Mouse (Mus musculus) hindbrain, embryonic 14.5 days (tissue): Measurements from ENCODE around the gene Nsg1. TPM values are rescaled to one million over a fixed set of nuclear protein-coding genes. Genes with fewer than 3 reads are reported as not detected.

ENCODE experiments used
- ATAC-seq: fragments of 200-750 bp; cut with Nextera tagmentation; 2 replicates; pipeline ENCODE4 v1.8.0; 2017; ENCODE audit warnings: moderate number of reproducible peaks, mild to moderate bottlenecking, moderate TSS enrichment, moderate library complexity; ENCODE audit not compliant: low FRiP score
- DNase-seq: peaks from one replicate; pipeline ENCODE4 v3.0.0-alpha.2; 2015; ENCODE audit warnings: low spot score
- H3K27ac ChIP-seq: fragments of 300-500 bp; sonication (generic); 2 replicates; pipeline ENCODE4 v1.5.1; 2014; ENCODE audit warnings: mild to moderate bottlenecking, moderate library complexity
- H3K27me3 ChIP-seq: fragments of 300-500 bp; sonication (generic); 2 replicates; pipeline ENCODE4 v1.6.1; 2014; ENCODE audit warnings: mild to moderate bottlenecking, low read length, mixed read lengths; ENCODE audit not compliant: control insufficient read depth, insufficient read depth
- H3K36me3 ChIP-seq: fragments of 300-500 bp; sonication (generic); replicated peaks from 2 replicates; pipeline ENCODE4 v1.6.1; 2014; ENCODE audit not compliant: control insufficient read depth, insufficient read depth
- H3K4me1 ChIP-seq: fragments of 300-500 bp; sonication (generic); replicated peaks from 2 replicates; pipeline ENCODE4 v1.6.1; 2014; ENCODE audit warnings: antibody characterized with exemption, low read length, mixed read lengths; ENCODE audit not compliant: control insufficient read depth, insufficient read depth
- H3K4me2 ChIP-seq: fragments of 300-500 bp; sonication (generic); replicated peaks from 2 replicates; pipeline ENCODE4 v1.6.1; 2014; ENCODE audit warnings: mild to moderate bottlenecking, moderate library complexity
- H3K4me3 ChIP-seq: fragments of 300-500 bp; sonication (generic); replicated peaks from 2 replicates; pipeline ENCODE4 v1.5.1; 2014; ENCODE audit warnings: mild to moderate bottlenecking, low read length
- H3K9ac ChIP-seq: fragments of 300-500 bp; sonication (generic); 2 replicates; pipeline ENCODE4 v1.6.1; 2014
- H3K9me3 ChIP-seq: fragments of 300-500 bp; sonication (generic); 2 replicates; pipeline ENCODE4 v1.6.1; 2016; ENCODE audit warnings: low read length; ENCODE audit not compliant: control insufficient read depth
- WGBS: fragments of 180-500 bp; shearing (Covaris S2); extraction: QIAGEN DNeasy Blood & Tissue Kit; methylation state at CpG from one replicate; pipeline ENCODE4 v1.1.7; 2014; 5-methylcytosine and 5-hydroxymethylcytosine counted together
- polyA plus RNA-seq: library from polyadenylated mRNA; unstranded; fragments of >200 nt; fragmentation: Nextera tagmentation; extraction: Ambion mirVana; gene quantifications from 2 replicates; pipeline ENCODE4 v1.2.1, GENCODE M21; 2014

Gene Nsg1
- polyA plus RNA-seq, 1 experiment from 2014 or later = 311 TPM

DNA sequence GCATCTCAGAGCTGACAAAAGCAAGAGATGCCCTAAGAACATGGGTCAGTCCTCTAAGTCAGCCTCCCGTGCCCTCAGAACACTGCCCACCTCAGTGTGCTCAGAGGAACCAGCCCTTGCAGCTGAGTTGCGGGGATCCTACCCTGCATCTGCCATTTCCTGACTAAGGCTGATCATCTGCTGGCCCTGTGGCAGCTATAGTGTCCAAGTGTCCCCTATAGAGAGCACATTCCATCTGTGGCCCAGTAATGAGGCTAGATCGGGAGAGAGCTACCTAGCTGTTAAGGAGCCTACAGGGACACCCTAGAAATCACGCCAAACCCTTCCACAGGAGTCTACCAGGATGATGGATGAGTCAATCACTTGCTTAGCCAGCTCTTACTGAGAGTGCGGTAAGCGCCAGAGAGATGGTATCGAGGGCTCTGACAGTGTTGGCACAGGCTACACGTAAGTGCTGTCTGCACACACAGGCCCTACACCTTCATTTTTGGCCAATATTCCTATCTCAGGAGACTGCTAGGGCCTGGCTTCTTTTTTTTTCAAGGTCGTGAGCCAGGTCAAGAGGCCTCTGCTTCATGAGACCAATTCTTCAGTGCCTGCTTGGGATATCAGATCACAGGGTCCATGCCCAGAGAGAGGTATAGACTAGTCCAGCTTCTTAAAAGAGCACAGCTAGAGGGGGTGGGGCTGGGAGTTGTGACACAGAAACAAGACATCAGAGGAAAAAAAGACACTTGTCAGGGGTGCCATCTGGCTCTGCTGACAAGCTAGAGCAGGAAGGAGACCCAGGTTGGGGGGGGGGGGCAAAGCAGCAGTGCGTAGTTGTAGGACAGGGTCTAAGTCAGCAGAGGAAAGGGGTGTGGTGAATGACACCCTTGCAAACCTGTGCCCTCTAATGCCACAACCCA lies 7.3 kb downstream of the Nsg1 start:
- peak overlapping the region; percentile 27 for H3K4me2 ChIP-seq
- H3K9me3 ChIP-seq = no peaks in the 10 kb centered on the region
- ATAC-seq (no peak), DNase-seq (no peak)
- H3K27ac ChIP-seq = no peak overlapping the region
- no peak overlapping the region for H3K4me3 ChIP-seq
- 0 out of 2 replicates have a peak overlapping the region, but pooled peaks have one; percentile 12 for H3K9ac ChIP-seq
- peaks cover 100% of the 10 kb centered on the region for H3K36me3 ChIP-seq
- H3K27me3 ChIP-seq = no peaks in the 10 kb centered on the region
- H3K4me1 ChIP-seq = peaks cover 66% of the 10 kb centered on the region
- 59% methylated on average over 10 of the region's 10 CpGs for WGBS

DNA sequence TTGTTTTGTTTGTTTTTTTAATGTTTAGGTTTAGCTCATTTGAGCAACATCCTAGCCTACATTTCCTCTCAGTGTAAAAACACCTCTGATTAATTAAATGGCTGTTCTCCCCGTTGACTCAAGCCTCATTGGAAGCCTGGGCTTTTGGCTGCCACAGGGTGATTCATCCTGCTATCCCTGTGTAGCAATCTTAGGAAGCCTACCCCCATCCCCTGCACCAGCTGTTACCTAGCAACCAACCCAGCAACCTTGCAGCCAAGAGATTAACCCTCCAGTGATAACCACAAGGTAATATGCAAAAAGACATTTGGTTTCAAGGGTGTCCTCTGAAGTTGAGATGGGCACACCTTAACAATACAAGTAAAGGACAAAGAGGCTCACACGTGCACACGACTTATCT lies 8.4 kb downstream of the Nsg1 start:
- ATAC-seq (no peak), DNase-seq (no peak)
- Histone ChIP-seq H3K27ac (no peak overlapping the region), H3K4me2 (peak overlapping the region; percentile 24; the same call in 1 of the 2 replicates), H3K4me1 (peaks cover 60% of the 10 kb centered on the region), H3K9ac (0 out of 2 replicates have a peak overlapping the region, but pooled peaks have one; percentile 1), H3K4me3 (no peak overlapping the region), H3K27me3 (no peaks in the 10 kb centered on the region), H3K36me3 (peaks cover 100% of the 10 kb centered on the region), H3K9me3 (no peaks in the 10 kb centered on the region)
- 40% methylated on average over 3 of the region's 3 CpGs for WGBS

DNA sequence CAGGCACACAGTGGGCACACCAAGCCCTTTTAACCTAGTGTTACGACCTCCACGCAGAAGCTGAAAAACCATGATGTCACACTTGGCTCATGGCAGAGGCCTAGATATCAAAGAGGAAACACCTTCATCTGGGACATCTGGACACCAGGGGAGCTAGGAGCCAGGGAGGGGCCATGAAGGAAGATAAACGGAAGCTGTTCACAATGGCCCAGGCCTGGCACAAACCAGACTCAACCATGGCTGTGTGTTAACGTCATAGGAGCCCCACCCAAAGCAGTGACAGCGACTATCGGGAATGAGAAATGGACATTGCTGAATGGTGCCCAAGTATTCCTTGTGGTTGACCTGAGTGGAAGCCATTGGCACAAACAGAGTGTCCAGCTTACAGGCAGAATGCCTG lies 13.2 kb downstream of the Nsg1 start:
- H3K4me2 ChIP-seq = no peak overlapping the region
- 86% methylated on average over 6 of the region's 6 CpGs for WGBS
- no peaks in the 10 kb centered on the region for H3K27me3 ChIP-seq
- no peak for DNase-seq
- no peak overlapping the region for H3K9ac ChIP-seq
- ATAC-seq = no peak
- no peak overlapping the region for H3K4me3 ChIP-seq
- no peaks in the 10 kb centered on the region for H3K9me3 ChIP-seq
- H3K4me1 ChIP-seq = peaks cover 21% of the 10 kb centered on the region
- H3K36me3 ChIP-seq = peaks cover 100% of the 10 kb centered on the region
- H3K27ac ChIP-seq = no peak overlapping the region

DNA sequence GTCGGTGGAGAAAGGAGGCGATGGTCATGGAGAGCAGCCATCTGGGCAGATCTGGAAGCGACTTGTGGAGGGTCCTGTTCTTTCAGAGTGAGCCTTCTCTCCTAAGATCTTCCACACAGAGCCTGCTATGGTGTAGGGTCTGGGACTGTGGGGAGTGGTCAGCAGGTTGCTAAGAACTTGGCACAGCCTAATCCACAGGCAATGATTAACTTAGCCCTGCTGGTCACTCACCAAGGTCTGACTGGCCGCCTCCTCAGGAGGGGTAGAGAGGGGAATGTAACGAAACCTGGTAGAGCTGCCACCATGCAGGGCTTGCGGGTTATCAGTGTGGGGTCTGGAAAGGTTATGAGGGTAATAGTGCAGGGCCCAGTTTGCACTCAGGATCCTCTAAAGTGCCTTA lies 18.8 kb downstream of the Nsg1 start:
- 96% methylated on average over 6 of the region's 6 CpGs for WGBS

DNA sequence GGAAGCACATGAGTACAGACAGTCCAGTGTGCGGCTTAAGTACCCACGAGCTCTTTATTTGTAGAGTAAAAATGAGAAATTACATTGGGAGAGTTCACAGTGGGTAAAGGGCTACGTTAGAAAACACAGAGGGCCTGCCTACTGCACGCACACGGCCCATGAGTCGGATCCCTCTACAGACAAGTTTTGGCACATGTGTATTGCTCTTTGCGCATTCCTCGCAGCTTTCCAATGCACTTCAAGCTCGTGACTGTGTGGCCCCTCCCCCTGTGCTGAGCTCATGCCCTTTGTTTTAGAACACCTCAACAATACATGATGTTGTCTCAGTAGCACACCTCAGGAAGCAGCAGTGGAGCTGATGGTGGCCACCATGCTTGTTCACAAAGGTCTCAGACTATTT lies 22.5 kb downstream of the Nsg1 start:
- no peak for DNase-seq
- Histone ChIP-seq H3K27me3 (no peaks in the 10 kb centered on the region), H3K36me3 (peaks cover 77% of the 10 kb centered on the region), H3K4me3 (no peak overlapping the region), H3K4me1 (no peaks in the 10 kb centered on the region), H3K9me3 (no peaks in the 10 kb centered on the region), H3K27ac (no peak overlapping the region), H3K9ac (no peak overlapping the region), H3K4me2 (no peak overlapping the region)
- no peak for ATAC-seq
- 91% methylated on average over 9 of the region's 9 CpGs for WGBS

More for the DNA sequence above, 18.8 kb downstream of the Nsg1 start:
- no peak for ATAC-seq
- DNase-seq = no peak
- no peaks in the 10 kb centered on the region for H3K27me3 ChIP-seq
- peaks cover 2% of the 10 kb centered on the region; the same call in 1 of the 2 replicates for H3K4me1 ChIP-seq
- H3K4me2 ChIP-seq = no peak overlapping the region
- no peaks in the 10 kb centered on the region for H3K9me3 ChIP-seq
- H3K4me3 ChIP-seq = no peak overlapping the region
- H3K27ac ChIP-seq = no peak overlapping the region
- peaks cover 100% of the 10 kb centered on the region for H3K36me3 ChIP-seq
- H3K9ac ChIP-seq = no peak overlapping the region

DNA sequence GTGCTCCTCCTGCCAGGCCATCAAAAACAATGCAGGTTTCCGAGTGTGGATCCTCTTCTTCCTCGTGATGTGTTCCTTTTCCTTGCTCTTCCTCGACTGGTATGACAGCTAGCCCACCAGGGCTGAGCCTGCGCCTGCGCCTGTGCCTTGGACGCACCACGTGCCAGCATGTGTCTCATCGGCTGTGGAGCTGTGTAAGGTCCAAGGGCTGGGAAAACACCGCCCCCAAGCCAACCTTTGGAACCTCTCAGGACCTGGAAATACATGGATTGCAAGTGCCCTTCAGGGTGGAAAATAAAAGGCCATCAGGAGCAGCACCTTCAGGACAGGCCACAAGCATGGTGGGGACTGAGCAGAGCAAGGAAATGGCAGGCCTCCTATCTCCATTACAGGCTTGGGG lies 23.5 kb downstream of the Nsg1 start:
- no peaks in the 10 kb centered on the region for H3K27me3 ChIP-seq
- H3K9me3 ChIP-seq = no peaks in the 10 kb centered on the region
- DNase-seq = no peak
- peak; percentile 22; the same call in 1 of the 2 replicates for ATAC-seq
- no peaks in the 10 kb centered on the region for H3K4me1 ChIP-seq
- H3K27ac ChIP-seq = no peak overlapping the region
- no peak overlapping the region for H3K9ac ChIP-seq
- no peak overlapping the region for H3K4me3 ChIP-seq
- peaks cover 68% of the 10 kb centered on the region for H3K36me3 ChIP-seq
- no peak overlapping the region for H3K4me2 ChIP-seq
- WGBS = 93% methylated on average over 9 of the region's 9 CpGs

DNA sequence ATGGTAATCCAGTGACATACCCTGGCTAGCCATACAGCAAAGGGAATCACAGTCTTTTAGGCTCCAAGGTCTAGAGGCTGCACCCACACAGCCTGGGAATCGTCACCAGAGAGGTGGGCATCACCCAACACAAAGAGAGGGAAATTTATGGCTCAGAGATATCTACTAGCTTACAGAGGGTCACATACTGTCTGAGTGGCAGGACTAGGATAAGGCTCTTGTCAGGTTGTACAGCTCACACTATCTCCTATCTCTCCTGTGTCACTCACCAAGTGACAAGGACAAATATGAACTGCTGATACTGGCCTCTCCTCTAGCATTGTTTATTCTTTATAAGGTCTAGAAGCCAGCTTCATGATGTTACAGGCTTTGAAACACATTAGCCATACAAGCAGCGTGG lies 30.4 kb downstream of the Nsg1 start:
- ATAC-seq = no peak

DNA sequence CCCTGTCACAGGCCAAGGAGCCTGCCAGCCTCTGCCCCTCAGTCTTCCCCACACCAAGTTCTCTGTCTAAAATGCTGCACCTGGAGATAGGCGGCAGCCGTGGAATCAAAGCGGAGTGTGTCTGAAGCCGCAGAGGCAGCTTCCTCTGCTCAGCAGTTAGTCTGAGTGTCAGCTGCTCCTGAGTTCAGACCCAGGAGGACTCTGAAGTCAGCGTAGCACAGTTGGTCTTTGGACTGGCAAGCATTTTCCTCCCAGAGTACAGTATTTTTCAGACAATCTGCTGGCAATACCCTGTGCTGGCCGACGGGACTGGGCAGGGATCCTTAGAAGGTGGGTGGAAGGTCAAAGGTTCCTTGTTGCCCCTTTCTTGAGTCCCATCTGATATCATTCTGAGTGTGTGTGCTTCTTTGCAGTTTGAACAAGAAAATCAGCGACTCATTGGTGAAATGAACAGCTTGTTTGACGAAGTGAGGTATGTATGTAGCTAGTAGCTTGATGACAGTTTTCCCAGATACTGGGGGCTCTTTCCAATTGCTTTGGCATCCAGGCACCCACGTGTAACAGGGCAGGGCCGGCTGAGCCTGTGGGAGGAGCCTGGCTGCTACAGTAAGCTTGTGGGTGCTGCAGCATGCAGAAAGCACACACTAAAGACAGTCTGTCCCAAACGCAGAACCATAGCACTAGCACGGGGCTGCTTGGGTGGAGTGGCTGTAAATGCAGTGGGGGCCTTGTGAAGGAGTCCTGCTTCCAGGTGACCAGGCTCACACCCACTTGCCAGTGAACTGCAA lies 33.0 kb downstream of the Nsg1 start:
- H3K4me3 ChIP-seq = no peak overlapping the region
- no peak overlapping the region for H3K27ac ChIP-seq
- no peak overlapping the region for H3K9ac ChIP-seq
- DNase-seq (no peak), ATAC-seq (no peak)
- H3K27me3 ChIP-seq = no peaks in the 10 kb centered on the region
- H3K36me3 ChIP-seq = peaks cover 32% of the 10 kb centered on the region
- no peaks in the 10 kb centered on the region for H3K4me1 ChIP-seq
- H3K4me2 ChIP-seq = no peak overlapping the region
- 90% methylated on average over 13 of the region's 13 CpGs for WGBS
- H3K9me3 ChIP-seq = no peaks in the 10 kb centered on the region

More for the DNA sequence above, 30.4 kb downstream of the Nsg1 start:
- H3K36me3 ChIP-seq = peaks cover 24% of the 10 kb centered on the region
- H3K4me3 ChIP-seq = no peak overlapping the region
- no peak overlapping the region for H3K9ac ChIP-seq
- no peaks in the 10 kb centered on the region for H3K9me3 ChIP-seq
- H3K4me2 ChIP-seq = no peak overlapping the region
- DNase-seq = no peak
- 95% methylated on average over 2 of the region's 2 CpGs for WGBS
- no peaks in the 10 kb centered on the region for H3K4me1 ChIP-seq
- H3K27ac ChIP-seq = no peak overlapping the region
- H3K27me3 ChIP-seq = no peaks in the 10 kb centered on the region

DNA sequence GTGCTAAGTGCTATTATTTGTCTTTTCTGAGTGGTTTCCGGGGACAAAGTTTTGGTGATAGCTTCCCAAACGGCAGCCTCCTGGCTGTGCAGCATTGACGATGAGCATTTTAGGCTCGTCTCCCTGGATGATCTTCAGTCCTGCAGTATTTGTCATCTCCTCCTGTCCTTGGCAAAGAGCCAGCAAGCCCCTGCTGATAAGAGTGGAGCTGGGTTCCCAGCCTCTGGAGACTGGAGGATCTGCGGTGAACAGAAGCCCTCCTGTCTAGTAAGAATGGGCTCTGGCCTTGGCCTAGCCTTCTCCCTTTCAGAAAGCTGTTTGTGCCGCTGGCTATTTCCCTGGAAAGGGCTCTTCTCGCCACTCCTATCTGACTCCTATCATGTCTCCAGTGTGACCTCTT lies 38.0 kb downstream of the Nsg1 start:
- H3K27me3 ChIP-seq = no peaks in the 10 kb centered on the region
- no peak overlapping the region for H3K27ac ChIP-seq
- 81% methylated on average over 7 of the region's 7 CpGs for WGBS
- ATAC-seq (no peak), DNase-seq (no peak)
- no peak overlapping the region for H3K4me2 ChIP-seq
- peaks cover 20% of the 10 kb centered on the region for H3K36me3 ChIP-seq
- H3K9me3 ChIP-seq = no peaks in the 10 kb centered on the region
- no peaks in the 10 kb centered on the region for H3K4me1 ChIP-seq
- H3K9ac ChIP-seq = no peak overlapping the region
- no peak overlapping the region for H3K4me3 ChIP-seq
